Mouse (Mus musculus) ES-E14 (cell line): ENCODE data around the gene Cabp4. TPM values are rescaled to one million over a fixed set of nuclear protein-coding genes. Genes with fewer than 3 reads are reported as not detected.

Experiments used
- DNase-seq: peaks from one replicate; pipeline ENCODE4 v3.0.0-alpha.2; 2013; ENCODE audit warnings: low read depth, low spot score
- H3K27ac ChIP-seq: 2 replicates; pipeline ENCODE4 v1.5.1; 2012; ENCODE audit warnings: low read depth, mild to moderate bottlenecking, low read length, moderate library complexity, mixed read lengths; ENCODE audit not compliant: poor library complexity, insufficient read depth, severe bottlenecking
- H3K36me3 ChIP-seq: 2 replicates; pipeline ENCODE4 v1.6.1; 2012; ENCODE audit warnings: mild to moderate bottlenecking, low read length, moderate library complexity, mixed read lengths; ENCODE audit not compliant: control insufficient read depth, poor library complexity, insufficient read depth, severe bottlenecking
- H3K4me1 ChIP-seq, 2 experiments: fragments of 150-350 bp in 1 of 2; sonication (generic) in 1 of 2; 2 replicates each; pipeline ENCODE4 v1.6.1; 2012; ENCODE audit warnings: low read length in 2 of 2, mild to moderate bottlenecking in 1 of 2, mixed read lengths in 1 of 2; ENCODE audit not compliant: control insufficient read depth in 2 of 2, insufficient read depth in 2 of 2, poor library complexity in 1 of 2
- H3K4me3 ChIP-seq, 2 experiments: fragments of 150-350 bp in 1 of 2; sonication (generic) in 1 of 2; 2 replicates each; pipeline ENCODE4 v1.5.1; 2012; ENCODE audit warnings: low read length in 2 of 2, low read depth in 1 of 2, mild to moderate bottlenecking in 1 of 2, mixed read lengths in 1 of 2; ENCODE audit not compliant: insufficient read depth in 1 of 2, poor library complexity in 1 of 2, severe bottlenecking in 1 of 2
- H3K9ac ChIP-seq: 2 replicates; pipeline ENCODE4 v1.6.1; 2012; ENCODE audit warnings: low read depth, mild to moderate bottlenecking, low read length, mixed read lengths; ENCODE audit not compliant: poor library complexity, insufficient read depth, severe bottlenecking
- H3K9me3 ChIP-seq: fragments of 150-350 bp; sonication (generic); 2 replicates; pipeline ENCODE4 v1.6.1; 2012; ENCODE audit warnings: low read depth, mild to moderate bottlenecking, low read length; ENCODE audit not compliant: control insufficient read depth, insufficient read depth
- CHD2 ChIP-seq: IDR thresholded peaks from 2 replicates; pipeline ENCODE4 v1.6.1; 2014; ENCODE audit warnings: mild to moderate bottlenecking, low read depth, low read length, inconsistent platforms
- HCFC1 ChIP-seq: IDR thresholded peaks from 2 replicates; pipeline ENCODE4 v1.6.1; 2012; ENCODE audit warnings: low read length, inconsistent platforms, borderline replicate concordance; ENCODE audit not compliant: insufficient read depth
- MAFK ChIP-seq: IDR thresholded peaks from 2 replicates; pipeline ENCODE4 v1.6.1; 2014; ENCODE audit warnings: mild to moderate bottlenecking, low read depth, low read length, inconsistent platforms; ENCODE audit not compliant: insufficient read depth
- ZC3H11A ChIP-seq: IDR thresholded peaks from 2 replicates; pipeline ENCODE4 v1.6.1; 2012; ENCODE audit warnings: low read depth, mild to moderate bottlenecking, inconsistent platforms, low read length, borderline replicate concordance
- ZNF384 ChIP-seq: IDR thresholded peaks from 2 replicates; pipeline ENCODE4 v1.6.1; 2012; ENCODE audit warnings: low read depth, low read length, inconsistent platforms
- in situ Hi-C, 2 experiments: fragments of 600-800 bp; cut with MboI; formaldehyde crosslinking; loops; one replicate each; pipeline ENCODE4 v1.15.1; 2025; ENCODE audit warnings: low sequenced_read_pairs in 2 of 2, inconsistent platforms in 1 of 2; ENCODE audit not compliant: unreplicated experiment in 2 of 2
- total RNA-seq: library from RNA; depleted of rRNA; stranded (reverse); fragments of 300-350 nt; gene quantifications from 2 replicates; pipeline ENCODE4 v1.2.3, GENCODE M21; 2012

The Cabp4 gene
- total RNA-seq, 1 experiment, result 1.8 TPM

DNA sequence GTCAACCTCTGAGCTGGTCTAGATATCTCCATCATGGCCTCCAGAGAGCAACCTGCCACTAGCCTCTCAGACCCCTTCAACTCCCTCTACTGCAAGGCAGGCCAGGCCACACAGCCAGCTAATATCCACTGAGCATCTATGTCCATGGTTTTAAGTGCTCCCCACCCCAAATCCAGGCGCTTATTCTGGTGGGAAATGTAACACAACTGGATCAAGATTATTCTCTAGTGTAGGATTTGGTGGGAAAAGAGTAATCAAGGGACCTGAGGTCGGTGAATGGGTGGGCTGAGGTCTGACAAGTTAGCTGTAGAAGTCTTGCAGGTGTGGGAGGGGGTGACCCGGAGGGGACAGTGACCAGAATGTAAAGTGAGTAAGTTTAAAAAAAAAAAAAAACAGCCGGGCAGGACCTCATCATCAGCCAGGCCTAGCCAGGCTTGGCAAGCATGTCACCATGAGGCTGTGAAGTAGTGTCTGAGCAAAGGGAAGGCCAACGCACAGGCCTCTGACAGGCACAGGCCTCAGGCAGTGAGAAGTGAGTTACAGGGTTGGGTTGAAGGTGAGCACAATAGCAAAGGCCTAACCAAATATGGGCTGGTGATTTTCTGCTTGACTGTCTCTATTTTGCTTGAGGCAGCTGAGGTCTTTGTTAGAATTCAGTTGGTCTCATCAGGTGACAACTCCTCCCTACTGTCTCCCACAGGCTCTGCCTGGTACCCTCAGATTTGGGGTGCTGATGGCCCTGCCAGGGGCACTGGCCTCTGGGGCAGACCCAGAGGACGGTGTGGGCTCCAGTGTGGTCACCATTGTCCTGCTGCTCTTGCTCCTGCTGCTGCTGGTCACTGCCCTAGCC, 11.6 kb upstream of the Cabp4 start:
- in situ Hi-C loops, result no loop called here
- Histone ChIP-seq H3K9me3 (no peaks in the 10 kb centered on the region), H3K4me1 (peaks cover 0 to 38% of the 10 kb centered on the region in 2 experiments; a peak in 3 of 4 replicates), H3K4me3 (peak overlapping the region; percentile 35 to 39; a peak in 3 of 4 replicates), H3K9ac (peak overlapping the region; percentile 31; the same call in 1 of the 2 replicates), H3K36me3 (peaks cover 34% of the 10 kb centered on the region), H3K27ac (no peak overlapping the region)
- DNase-seq, result no peak
- TF ChIP-seq CHD2 (no peak), HCFC1 (no peak), ZNF384 (no peak), ZC3H11A (no peak), MAFK (no peak)

GRCm38 (mm10) chr19:4154437-4155222, 10.8 kb upstream of the Cabp4 start:
- no peak for TF ChIP-seq ZNF384
- TF ChIP-seq CHD2, result no peak
- no peak for TF ChIP-seq MAFK
- TF ChIP-seq ZC3H11A, result no peak
- TF ChIP-seq HCFC1, result no peak
- H3K9ac ChIP-seq, result peak overlapping the region; percentile 21; the same call in 1 of the 2 replicates
- no peaks in the 10 kb centered on the region for H3K9me3 ChIP-seq
- H3K36me3 ChIP-seq, result peaks cover 40% of the 10 kb centered on the region
- H3K4me1 ChIP-seq, result peaks cover 0 to 46% of the 10 kb centered on the region in 2 experiments; a peak in 3 of 4 replicates
- H3K27ac ChIP-seq, result no peak overlapping the region
- DNase-seq, result no peak
- in situ Hi-C loops, result no loop called here
- no peak overlapping the region; a peak in 1 of 4 replicates for H3K4me3 ChIP-seq

GRCm38 (mm10) chr19:4153232-4153654, 9.4 kb upstream of the Cabp4 start, which contains the start of gene Ptprcap:
Ptprcap (plus strand) TSS chr19:4153604.
- peaks cover 31% of the 10 kb centered on the region for H3K36me3 ChIP-seq
- no peak for DNase-seq
- in situ Hi-C loops, result no loop called here
- H3K27ac ChIP-seq, result peak within 1 kb of the TSS; percentile 4; the same call in 1 of the 2 replicates
- no peaks in the 10 kb centered on the region for H3K9me3 ChIP-seq
- TF ChIP-seq CHD2, result no peak
- no peak for TF ChIP-seq HCFC1
- no peak for TF ChIP-seq MAFK
- no peak for TF ChIP-seq ZC3H11A
- TF ChIP-seq ZNF384, result no peak
- H3K4me3 ChIP-seq, result no peak within 1 kb of the TSS
- peak within 1 kb of the TSS; percentile 25; the same call in 1 of the 2 replicates for H3K9ac ChIP-seq
- H3K4me1 ChIP-seq, result peaks cover 0 to 51% of the 10 kb centered on the region in 2 experiments; a peak in 3 of 4 replicates

GRCm38 (mm10) chr19:4152445-4153231, 8.8 kb upstream of the Cabp4 start:
- H3K36me3 ChIP-seq, result peaks cover 25% of the 10 kb centered on the region

More at GRCm38 (mm10) chr19:4152445-4153231, 8.8 kb upstream of the Cabp4 start:
- no peak overlapping the region for H3K27ac ChIP-seq
- H3K9ac ChIP-seq, result no peak overlapping the region
- H3K4me3 ChIP-seq, result no peak overlapping the region
- no peak for TF ChIP-seq CHD2
- in situ Hi-C loops, result no loop called here
- H3K4me1 ChIP-seq, result peaks cover 3 to 57% of the 10 kb centered on the region in 2 experiments
- H3K9me3 ChIP-seq, result no peaks in the 10 kb centered on the region
- no peak for DNase-seq
